Mouse (Mus musculus) stomach, postnatal 0 days (tissue): ENCODE measurements around the gene Acaa1b. TPM values are rescaled to one million over a fixed set of nuclear protein-coding genes. Genes with fewer than 3 reads are reported as not detected.

Source experiments
- ATAC-seq: fragments of 200-750 bp; cut with Nextera tagmentation; 2 replicates; pipeline ENCODE4 v1.8.0; 2017; ENCODE audit not compliant: low FRiP score, low TSS enrichment
- DNase-seq: peaks from one replicate; pipeline ENCODE4 v3.0.0-alpha.2; 2016; ENCODE audit warnings: low spot score
- H3K27ac ChIP-seq: fragments of 300-500 bp; sonication (generic); replicated peaks from 2 replicates; pipeline ENCODE4 v1.5.1; 2014; ENCODE audit warnings: mild to moderate bottlenecking, control low read depth
- H3K27me3 ChIP-seq: fragments of 300-500 bp; sonication (generic); 2 replicates; pipeline ENCODE4 v1.6.1; 2014; ENCODE audit warnings: low read length; ENCODE audit not compliant: control insufficient read depth, insufficient read depth
- H3K36me3 ChIP-seq: fragments of 300-500 bp; sonication (generic); 2 replicates; pipeline ENCODE4 v1.6.1; 2014; ENCODE audit warnings: low read length, mixed read lengths; ENCODE audit not compliant: control insufficient read depth, insufficient read depth
- H3K4me1 ChIP-seq: fragments of 300-500 bp; sonication (generic); replicated peaks from 2 replicates; pipeline ENCODE4 v1.6.1; 2014; ENCODE audit warnings: antibody characterized with exemption; ENCODE audit not compliant: control insufficient read depth, insufficient read depth
- H3K4me2 ChIP-seq: fragments of 300-500 bp; sonication (generic); replicated peaks from 2 replicates; pipeline ENCODE4 v1.6.1; 2014; ENCODE audit warnings: low read depth, mild to moderate bottlenecking, control low read depth, moderate library complexity
- H3K4me3 ChIP-seq: fragments of 300-500 bp; sonication (generic); 2 replicates; pipeline ENCODE4 v1.5.1; 2014; ENCODE audit warnings: low read depth, low read length, control low read depth
- H3K9ac ChIP-seq: fragments of 300-500 bp; sonication (generic); 2 replicates; pipeline ENCODE4 v1.6.1; 2014; ENCODE audit warnings: mild to moderate bottlenecking, low read length, control low read depth, mixed read lengths
- H3K9me3 ChIP-seq: fragments of 300-500 bp; sonication (generic); 2 replicates; pipeline ENCODE4 v1.6.1; 2016; ENCODE audit warnings: low read length; ENCODE audit not compliant: control insufficient read depth
- CTCF ChIP-seq: IDR thresholded peaks from 2 replicates; pipeline ENCODE4 v1.5.1; 2016; ENCODE audit warnings: antibody characterized with exemption, low read depth, mild to moderate bottlenecking, moderate library complexity
- EP300 ChIP-seq: optimal IDR thresholded peaks from 2 replicates; pipeline ENCODE3; 2016; ENCODE audit warnings: antibody characterized with exemption
- WGBS: fragments of 180-500 bp; shearing (Covaris S2); extraction: QIAGEN DNeasy Blood & Tissue Kit; methylation state at CpG from one replicate; pipeline ENCODE4 v1.1.7; 2014; 5-methylcytosine and 5-hydroxymethylcytosine counted together
- polyA plus RNA-seq: library from polyadenylated mRNA; unstranded; fragments of >200 nt; fragmentation: Nextera tagmentation; extraction: Ambion mirVana; gene quantifications from 2 replicates; pipeline ENCODE4 v1.2.1, GENCODE M21; 2015

Gene Acaa1b
- polyA plus RNA-seq, 1 experiment from 2014 or later = 10.7 TPM

DNA sequence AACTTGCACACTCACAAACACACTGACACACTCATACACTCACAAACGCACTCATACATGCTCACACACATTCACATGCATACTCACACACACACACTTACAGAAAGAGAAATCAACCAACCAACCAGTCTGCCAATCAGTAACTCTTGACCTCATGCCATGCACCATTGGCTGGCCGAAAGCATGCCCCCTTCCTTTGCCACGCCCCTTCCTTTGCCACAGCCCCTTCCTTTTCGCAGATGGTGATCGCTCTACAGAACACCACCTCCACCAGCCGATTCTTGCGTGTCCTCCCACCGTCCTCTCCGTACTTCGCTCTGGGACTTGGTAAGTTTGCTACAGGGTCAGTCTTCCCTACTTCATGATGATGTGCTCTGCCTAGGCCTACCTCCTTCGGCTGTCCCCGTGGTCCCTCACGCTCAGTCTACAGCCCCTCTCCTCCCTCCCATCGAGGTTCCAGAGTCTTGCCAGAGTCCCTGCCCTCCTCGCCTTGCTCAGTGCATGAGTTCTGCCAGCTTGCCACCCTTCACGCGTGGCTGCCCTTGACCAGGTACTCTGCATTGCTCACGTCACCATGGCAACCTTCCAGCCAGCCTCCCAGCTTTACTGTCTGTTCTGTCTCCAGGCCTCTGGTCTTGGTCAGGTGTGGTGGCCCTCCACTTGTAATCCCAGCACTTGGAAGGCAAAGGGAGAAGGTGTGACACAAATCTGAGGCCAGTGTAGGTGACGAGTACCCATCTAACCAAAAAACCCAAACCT is 37.3 kb downstream of the Acaa1b start:
- ATAC-seq = peak; percentile 25; the same call in 1 of the 2 replicates
- WGBS = 88% methylated on average over 19 of the region's 19 CpGs
- Histone ChIP-seq H3K36me3 (no peaks in the 10 kb centered on the region), H3K27me3 (no peaks in the 10 kb centered on the region), H3K9ac (no peak overlapping the region), H3K4me2 (no peak overlapping the region), H3K27ac (no peak overlapping the region), H3K4me3 (no peak overlapping the region), H3K9me3 (no peaks in the 10 kb centered on the region), H3K4me1 (no peaks in the 10 kb centered on the region)
- TF ChIP-seq CTCF (no peak), EP300 (no peak)
- DNase-seq = no peak

DNA sequence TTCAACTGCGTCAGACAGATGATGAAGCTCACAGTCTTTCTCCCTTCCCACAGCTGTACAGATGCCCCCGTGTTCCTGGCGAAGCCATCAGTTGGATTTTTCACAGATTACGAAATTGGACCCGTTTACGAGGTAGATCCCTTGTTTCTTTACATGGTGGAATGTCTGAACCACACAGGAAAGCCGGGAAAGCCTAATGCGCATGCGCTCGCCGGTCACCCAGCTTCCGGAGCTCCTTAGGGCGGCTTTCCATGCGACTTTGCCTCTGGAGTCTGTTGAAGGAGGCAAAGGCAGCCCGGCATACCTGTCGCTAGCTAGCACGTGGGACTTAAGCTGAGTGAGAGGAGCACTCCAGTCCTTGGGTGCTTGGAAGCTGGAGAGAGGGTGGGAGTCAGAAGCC is 42.0 kb downstream of the Acaa1b start:
- Histone ChIP-seq H3K9me3 (no peaks in the 10 kb centered on the region), H3K27ac (no peak overlapping the region), H3K4me3 (no peak overlapping the region), H3K4me1 (no peaks in the 10 kb centered on the region), H3K4me2 (no peak overlapping the region), H3K36me3 (no peaks in the 10 kb centered on the region), H3K27me3 (no peaks in the 10 kb centered on the region), H3K9ac (no peak overlapping the region)
- DNase-seq (no peak), ATAC-seq (no peak)
- TF ChIP-seq EP300 = no peak
- WGBS = 86% methylated on average over 17 of the region's 17 CpGs

DNA sequence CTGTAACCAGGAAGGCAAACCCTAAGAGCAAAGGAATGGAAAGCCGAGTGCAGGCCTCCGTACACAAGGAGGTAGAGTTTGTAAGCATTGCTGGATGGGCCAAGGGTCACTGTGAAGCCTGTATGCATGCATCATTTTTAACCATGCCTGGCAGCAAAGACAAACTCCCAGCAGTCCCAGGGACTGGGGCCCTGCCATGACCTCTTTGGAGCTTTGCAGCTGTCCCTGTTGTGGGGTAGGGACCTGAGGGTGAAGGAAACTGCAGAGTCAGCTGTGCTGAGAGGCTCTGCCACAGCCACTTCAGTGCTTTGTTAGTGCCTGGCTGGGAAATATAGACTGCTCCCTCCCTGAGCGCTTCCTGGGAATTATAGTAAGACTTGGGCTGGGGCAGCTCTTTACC is 46.3 kb downstream of the Acaa1b start:
- TF ChIP-seq EP300 (no peak), CTCF (no peak)
- Histone ChIP-seq H3K4me1 (no peaks in the 10 kb centered on the region), H3K9ac (no peak overlapping the region), H3K4me3 (no peak overlapping the region), H3K27me3 (no peaks in the 10 kb centered on the region), H3K27ac (no peak overlapping the region), H3K4me2 (no peak overlapping the region), H3K36me3 (no peaks in the 10 kb centered on the region), H3K9me3 (no peaks in the 10 kb centered on the region)
- ATAC-seq (no peak; the same call in 1 of the 2 replicates), DNase-seq (no peak)
- 40% methylated on average over 3 of the region's 3 CpGs for WGBS

DNA sequence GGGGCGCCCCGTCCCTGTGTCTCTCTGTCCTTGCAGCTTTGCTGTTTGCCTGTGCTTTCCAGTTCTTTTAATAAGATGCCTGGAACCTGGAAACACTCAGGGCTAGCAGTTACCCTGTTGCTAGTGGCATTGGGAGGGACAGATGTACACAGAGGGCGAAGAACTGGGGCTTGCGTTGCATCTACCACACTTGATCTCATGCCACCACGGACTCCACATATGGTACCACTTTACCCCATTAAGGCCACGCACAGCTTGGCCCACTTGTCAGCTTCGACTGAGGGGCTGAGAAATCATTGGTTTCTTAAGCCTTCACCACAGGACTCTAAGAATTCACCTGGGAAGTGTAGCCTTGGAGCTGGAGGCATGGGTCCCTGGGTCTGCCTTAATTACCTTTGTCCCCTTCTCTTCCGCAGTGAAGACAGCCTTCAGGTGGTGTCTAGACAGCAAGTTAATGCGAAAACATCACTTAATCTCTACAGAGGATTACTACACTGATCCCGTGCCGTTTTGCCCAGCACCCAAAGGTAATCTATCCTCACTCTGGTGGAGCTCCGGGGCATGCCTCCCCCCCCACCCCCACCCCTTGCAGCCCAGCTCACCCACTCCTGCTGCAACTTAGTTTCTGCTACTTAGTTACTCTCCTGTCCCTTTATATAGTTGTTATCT is 47.1 kb downstream of the Acaa1b start:
- H3K9ac ChIP-seq = no peak overlapping the region
- ATAC-seq = no peak
- no peaks in the 10 kb centered on the region for H3K4me1 ChIP-seq
- H3K27ac ChIP-seq = no peak overlapping the region
- H3K4me3 ChIP-seq = no peak overlapping the region
- H3K4me2 ChIP-seq = no peak overlapping the region
- no peaks in the 10 kb centered on the region for H3K36me3 ChIP-seq
- no peak for DNase-seq
- TF ChIP-seq CTCF (no peak), EP300 (no peak)
- H3K27me3 ChIP-seq = no peaks in the 10 kb centered on the region
- WGBS = 59% methylated on average over 12 of the region's 12 CpGs
- H3K9me3 ChIP-seq = no peaks in the 10 kb centered on the region

DNA sequence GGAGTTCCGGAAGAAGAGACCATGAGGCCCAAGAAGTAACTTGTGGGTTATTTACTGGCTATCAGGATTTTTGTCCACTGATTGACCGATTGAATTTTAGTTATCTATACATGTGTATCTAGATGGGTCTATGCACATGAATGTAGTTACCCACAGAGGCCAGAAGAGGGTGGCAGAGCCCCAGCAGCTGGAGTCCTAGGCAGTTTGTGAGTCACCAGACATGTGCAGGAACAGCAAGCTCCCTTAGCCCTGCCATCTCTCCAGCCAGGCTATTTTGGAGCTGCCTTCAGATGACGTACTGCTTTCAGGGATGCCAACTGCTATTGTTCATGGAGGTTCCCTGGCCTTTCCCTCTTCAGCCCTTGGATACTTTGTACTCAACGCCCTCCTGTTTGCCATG is 49.3 kb downstream of the Acaa1b start:
- no peak for DNase-seq
- Histone ChIP-seq H3K27me3 (no peaks in the 10 kb centered on the region), H3K4me1 (no peaks in the 10 kb centered on the region), H3K4me3 (no peak overlapping the region), H3K27ac (no peak overlapping the region), H3K9ac (no peak overlapping the region), H3K4me2 (no peak overlapping the region), H3K36me3 (no peaks in the 10 kb centered on the region), H3K9me3 (no peaks in the 10 kb centered on the region)
- 83% methylated on average over 4 of the region's 4 CpGs for WGBS
- TF ChIP-seq EP300 = no peak
- peak; percentile 72 for TF ChIP-seq CTCF
- no peak for ATAC-seq

DNA sequence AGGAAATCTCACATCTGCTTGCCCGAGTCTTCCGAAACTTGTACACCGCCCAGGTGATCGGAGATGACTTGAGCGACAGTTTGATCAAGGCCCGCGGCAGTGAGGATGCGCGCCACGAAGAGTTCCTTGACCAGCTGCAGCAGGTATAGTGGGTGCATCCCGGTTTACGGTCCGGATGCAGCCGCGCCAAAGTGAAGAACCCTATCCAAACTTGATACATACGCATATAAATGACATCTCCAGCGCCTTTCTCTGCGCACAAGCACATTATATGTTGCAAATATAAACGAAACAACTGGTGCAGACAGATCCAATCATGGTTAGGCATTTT is 54.1 kb downstream of the Acaa1b start:
- H3K27me3 ChIP-seq = no peaks in the 10 kb centered on the region
- ATAC-seq = no peak
- H3K36me3 ChIP-seq = no peaks in the 10 kb centered on the region
- H3K9ac ChIP-seq = peak overlapping the region; percentile 47
- TF ChIP-seq CTCF (no peak), EP300 (no peak)
- 3% methylated on average over 19 of the region's 19 CpGs for WGBS
- peak overlapping the region; percentile 59 for H3K4me3 ChIP-seq
- no peak for DNase-seq
- no peaks in the 10 kb centered on the region for H3K4me1 ChIP-seq
- peak overlapping the region; percentile 93 for H3K4me2 ChIP-seq
- no peaks in the 10 kb centered on the region for H3K9me3 ChIP-seq
- H3K27ac ChIP-seq = no peak overlapping the region
